Mouse (Mus musculus): ENCODE results near the gene Id3. TPM values are rescaled to one million over a fixed set of nuclear protein-coding genes. Genes with fewer than 3 reads are reported as not detected.

The Id3 gene
- total and polyA plus RNA-seq, 3 experiments: 18.3 to 116 (median 85.5) TPM

DNA sequence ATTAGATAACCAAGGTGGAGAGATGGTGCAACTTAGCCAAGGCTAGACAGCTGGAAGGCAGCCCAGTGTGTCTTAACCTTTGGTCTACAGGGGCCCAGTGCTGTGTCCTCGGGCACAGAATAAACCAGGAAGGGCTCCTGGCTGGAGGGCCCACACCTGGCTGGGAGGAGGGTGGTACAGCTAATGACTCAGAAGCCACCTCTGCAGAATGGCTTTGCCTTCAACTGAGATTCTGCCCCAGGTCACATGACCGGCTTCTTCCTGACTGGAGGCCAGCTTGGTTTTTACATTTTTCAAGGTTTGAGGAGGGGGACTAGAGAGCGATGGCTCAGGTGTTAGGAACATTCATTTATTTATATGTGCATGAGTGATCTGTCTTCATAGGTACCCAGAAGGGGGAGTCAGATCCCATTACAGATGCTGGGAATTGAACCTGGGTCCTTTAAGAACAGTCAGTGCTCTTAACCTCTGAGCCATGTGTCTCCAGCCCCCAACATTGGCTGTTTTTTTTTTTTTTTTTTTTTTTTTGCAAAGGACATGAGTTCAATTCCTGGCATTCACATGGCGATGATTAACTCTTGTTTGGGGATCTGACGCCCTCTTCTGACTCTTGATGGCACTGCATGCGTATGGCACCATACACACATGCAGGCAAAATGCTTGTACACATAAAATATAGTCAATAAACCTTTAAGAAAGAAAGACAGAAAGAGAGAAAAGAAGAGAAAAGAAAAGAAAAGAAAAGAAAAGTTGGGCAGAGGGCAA, 45.9 kb downstream of the Id3 start:
- H3K27ac ChIP-seq (ENCODE audit: insufficient read depth, low read depth): no peak overlapping the region
- TF ChIP-seq USF2 (conservative IDR thresholded peaks at IDR 0.05; ENCODE audit: low read depth, low read length) (0 out of 2 replicates have a peak, but pooled peaks have one; percentile 9), ZNF384 (IDR thresholded peaks at IDR 0.05; ENCODE audit: low read depth, low read length) (peak; percentile 74), POLR2AphosphoS2 (IDR thresholded peaks at IDR 0.05; ENCODE audit: low read depth, low read length) (no peak), PAX5 (IDR thresholded peaks at IDR 0.05; ENCODE audit: low read length) (no peak), RAD21 (IDR thresholded peaks at IDR 0.05; ENCODE audit: low read depth, low read length) (peak; percentile 49), ZMIZ1 (IDR thresholded peaks at IDR 0.05; ENCODE audit: low read depth, low read length) (no peak), CTCF (conservative IDR thresholded peaks at IDR 0.05 in 1 of 2, IDR thresholded peaks at IDR 0.05 in 1 of 2; ENCODE audit: low read depth in 2 of 2, low read length in 2 of 2) (peak; percentile 18 to 61; a peak in 3 of 4 replicates), SMC3 (IDR thresholded peaks at IDR 0.05; ENCODE audit: low read depth, low read length) (peak; percentile 45), NELFE (IDR thresholded peaks at IDR 0.05; ENCODE audit: low read depth, low read length) (no peak)
- in situ Hi-C loops (cut with MboI; ENCODE audit: low pct_ligation_motif_present, low pct_unique_long_range_greater_than_20kb, low sequenced_read_pairs) (no loop called here), dilution Hi-C loops (cut with MboI; ENCODE audit: extremely low pct_ligation_motif_present, extremely low pct_unique_long_range_greater_than_20kb, low sequenced_read_pairs) (no loop called here)
- H3K9ac ChIP-seq (ENCODE audit: insufficient read depth, low read depth): no peak overlapping the region
- no peak overlapping the region for H3K4me3 ChIP-seq (replicated peaks in 1 of 3; ENCODE audit: low read depth in 2 of 3, low read length in 2 of 3, poor library complexity in 1 of 3)
- H3K79me2 ChIP-seq (replicated peaks; ENCODE audit: control insufficient read depth, extremely low read depth, insufficient read depth, poor library complexity, severe bottlenecking): no peaks in the 10 kb centered on the region; the same call in 1 of the 2 replicates
- H3K4me1 ChIP-seq (ENCODE audit: control insufficient read depth in 1 of 2, insufficient read depth in 2 of 2): peaks cover 10 to 14% of the 10 kb centered on the region in 2 experiments
- H3K9me3 ChIP-seq (replicated peaks; ENCODE audit: low read length): no peaks in the 10 kb centered on the region
- no peak overlapping the region for H3K4me2 ChIP-seq (ENCODE audit: insufficient read depth, low read depth, poor library complexity, severe bottlenecking)
- DNase-seq (ENCODE audit: extremely low read depth): no peak
- no peaks in the 10 kb centered on the region for H3K27me3 ChIP-seq (replicated peaks)
- peaks cover 68 to 89% of the 10 kb centered on the region in 2 experiments for H3K36me3 ChIP-seq (replicated peaks in 1 of 2; ENCODE audit: control insufficient read depth in 1 of 2, insufficient read depth in 1 of 2, low read length in 1 of 2)

DNA sequence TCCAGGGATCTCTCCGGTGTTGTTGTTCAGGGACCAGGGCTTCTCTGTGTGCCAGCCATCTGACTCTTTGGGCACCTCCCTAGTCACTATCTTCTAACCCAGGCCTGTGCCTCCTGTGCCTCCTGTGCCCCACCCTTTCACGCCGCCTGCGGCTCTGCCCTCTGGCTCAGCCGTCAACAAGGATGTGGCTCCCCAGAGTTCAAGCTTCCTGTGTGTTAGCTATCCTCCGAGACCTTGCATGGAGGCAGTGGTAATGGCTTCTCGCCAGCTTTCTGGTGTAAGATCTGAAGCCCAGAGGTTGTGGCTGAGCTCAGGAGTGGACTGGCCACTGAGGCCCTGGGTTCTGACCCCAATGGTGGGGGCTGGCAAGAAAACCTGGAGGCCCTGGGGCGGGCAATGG, 46.6 kb downstream of the Id3 start:
- Histone ChIP-seq H3K4me3 (replicated peaks in 1 of 3; ENCODE audit: low read depth in 2 of 3, low read length in 2 of 3, poor library complexity in 1 of 3) (no peak overlapping the region), H3K9me3 (replicated peaks; ENCODE audit: low read length) (no peaks in the 10 kb centered on the region), H3K36me3 (replicated peaks in 1 of 2; ENCODE audit: control insufficient read depth in 1 of 2, insufficient read depth in 1 of 2, low read length in 1 of 2) (peaks cover 63 to 91% of the 10 kb centered on the region in 2 experiments), H3K4me2 (ENCODE audit: insufficient read depth, low read depth, poor library complexity, severe bottlenecking) (no peak overlapping the region), H3K79me2 (replicated peaks; ENCODE audit: control insufficient read depth, extremely low read depth, insufficient read depth, poor library complexity, severe bottlenecking) (no peaks in the 10 kb centered on the region), H3K9ac (ENCODE audit: insufficient read depth, low read depth) (no peak overlapping the region), H3K27me3 (replicated peaks) (no peaks in the 10 kb centered on the region), H3K27ac (ENCODE audit: insufficient read depth, low read depth) (no peak overlapping the region), H3K4me1 (ENCODE audit: control insufficient read depth in 1 of 2, insufficient read depth in 2 of 2) (peaks cover 4 to 9% of the 10 kb centered on the region in 2 experiments; a peak in 2 of 4 replicates)
- TF ChIP-seq ELF1 (IDR thresholded peaks at IDR 0.05; ENCODE audit: low read depth, low read length): no peak
- TF ChIP-seq NELFE (IDR thresholded peaks at IDR 0.05; ENCODE audit: low read depth, low read length): no peak
- TF ChIP-seq RAD21 (IDR thresholded peaks at IDR 0.05; ENCODE audit: low read depth, low read length): no peak
- TF ChIP-seq ZMIZ1 (IDR thresholded peaks at IDR 0.05; ENCODE audit: low read depth, low read length): no peak
- no peak for TF ChIP-seq ETS1 (conservative IDR thresholded peaks at IDR 0.05; ENCODE audit: low read depth, low read length)
- no peak for TF ChIP-seq UBTF (IDR thresholded peaks at IDR 0.05; ENCODE audit: low read depth, low read length)
- TF ChIP-seq MEF2A (IDR thresholded peaks at IDR 0.05; ENCODE audit: borderline replicate concordance, low read depth, low read length): no peak
- DNase-seq (ENCODE audit: extremely low read depth): no peak
- in situ Hi-C loops (cut with MboI; ENCODE audit: low pct_ligation_motif_present, low pct_unique_long_range_greater_than_20kb, low sequenced_read_pairs) (no loop called here), dilution Hi-C loops (cut with MboI; ENCODE audit: extremely low pct_ligation_motif_present, extremely low pct_unique_long_range_greater_than_20kb, low sequenced_read_pairs) (no loop called here)

Data from CH12.LX (cell line).